Mouse (Mus musculus) stomach, postnatal 0 days (tissue): ENCODE measurements around the gene Unc5a.

Experiments
- CTCF ChIP-seq: IDR thresholded peaks from 2 replicates; pipeline ENCODE4 v1.5.1; 2016; ENCODE audit warnings: antibody characterized with exemption, low read depth, mild to moderate bottlenecking, moderate library complexity
- EP300 ChIP-seq: optimal IDR thresholded peaks from 2 replicates; pipeline ENCODE3; 2016; ENCODE audit warnings: antibody characterized with exemption

- TF ChIP-seq CTCF (peak; percentile 56), EP300 (no peak)
These were observed 62.8 kb downstream of the Unc5a start for GRCm38 (mm10) chr13:55011981-55012478.
